Mouse (Mus musculus) macrophage (primary cell): ENCODE data around the gene Frat1. TPM values are rescaled to one million over a fixed set of nuclear protein-coding genes. Genes with fewer than 3 reads are reported as not detected.
A peak's percentile ranks its signal among the peaks of the same experiment; 100 is the strongest.

ENCODE experiments used
- H3K27ac ChIP-seq: fragments of 350-480 bp; formaldehyde crosslinking; 2 replicates; pipeline ENCODE4 v1.9.0; 2021
- H3K36me3 ChIP-seq: fragments of 350-480 bp; formaldehyde crosslinking; 2 replicates; pipeline ENCODE4 v1.9.0; 2021; ENCODE audit errors: inconsistent target
- H3K4me3 ChIP-seq: fragments of 350-480 bp; formaldehyde crosslinking; 2 replicates; pipeline ENCODE4 v1.9.0; 2021; ENCODE audit errors: inconsistent target
- H3K79me2 ChIP-seq: fragments of 350-480 bp; formaldehyde crosslinking; 2 replicates; pipeline ENCODE4 v1.9.0; 2021; ENCODE audit errors: inconsistent target
- WGBS: methylation state at CpG from one replicate; pipeline ENCODE4 v1.1.7; 2026; ENCODE audit warnings: inconsistent platforms; ENCODE audit not compliant: missing documents; 5-methylcytosine and 5-hydroxymethylcytosine counted together
- polyA plus RNA-seq: library from polyadenylated mRNA; stranded (reverse); fragments of 250-400 nt; gene quantifications from 3 replicates; pipeline ENCODE4 v1.2.4, GENCODE M21; 2018; ENCODE audit warnings: inconsistent platforms
- total RNA-seq, 78 experiments: library from RNA; depleted of rRNA; stranded (reverse); fragments of 250-400 nt; gene quantifications; 1 replicate in 9 of 78; 2 replicates in 24 of 78; 3 replicates in 43 of 78; 4 replicates in 2 of 78; pipeline ENCODE4 v1.2.4; 2018; ENCODE audit warnings: inconsistent platforms in 56 of 78

The Frat1 gene
- 1 to 10 TPM in 5 of 26 experiments, under 1 TPM in 9, not detected in 12; 0.31 to 6.3 (median 0.81) TPM for total RNA-seq (2018; cell fraction: chromatin; rRNA removed)
- total RNA-seq (2018; cell fraction: cytosol; rRNA removed): 1 to 10 TPM in 12 of 26 experiments, under 1 TPM in 14; 0.10 to 5.8 (median 0.95) TPM
- total RNA-seq (2018; cell fraction: nucleus; rRNA removed): 1 to 10 TPM in 7 of 26 experiments, under 1 TPM in 12, not detected in 7; 0.28 to 7.8 (median 0.94) TPM
- polyA plus RNA-seq: 0.36 to 3.2 TPM (median 1.3 TPM) in 3 replicates

- H3K36me3 ChIP-seq: no peaks in the 10 kb centered on the region
- peak within 1 kb of the TSS; percentile 75 for H3K27ac ChIP-seq
- WGBS: 2% methylated on average over 26 of the region's 39 CpGs
- H3K79me2 ChIP-seq: no peaks in the 10 kb centered on the region
- H3K4me3 ChIP-seq: peak within 1 kb of the TSS; percentile 27; the same call in 1 of the 2 replicates
Measured at GRCm38 (mm10) chr19:41829381-41830105, at the start of gene Frat1. Frat1 (plus strand) TSS chr19:41829970.

GRCm38 (mm10) chr19:41786896-41787295 is 42.9 kb upstream of the Frat1 start:
- H3K79me2 ChIP-seq: peaks cover 9% of the 10 kb centered on the region; the same call in 1 of the 2 replicates
- WGBS: 91% methylated on average over 1 of the region's 1 CpGs
- no peak overlapping the region for H3K27ac ChIP-seq
- H3K4me3 ChIP-seq: no peak overlapping the region
- no peaks in the 10 kb centered on the region for H3K36me3 ChIP-seq

DNA sequence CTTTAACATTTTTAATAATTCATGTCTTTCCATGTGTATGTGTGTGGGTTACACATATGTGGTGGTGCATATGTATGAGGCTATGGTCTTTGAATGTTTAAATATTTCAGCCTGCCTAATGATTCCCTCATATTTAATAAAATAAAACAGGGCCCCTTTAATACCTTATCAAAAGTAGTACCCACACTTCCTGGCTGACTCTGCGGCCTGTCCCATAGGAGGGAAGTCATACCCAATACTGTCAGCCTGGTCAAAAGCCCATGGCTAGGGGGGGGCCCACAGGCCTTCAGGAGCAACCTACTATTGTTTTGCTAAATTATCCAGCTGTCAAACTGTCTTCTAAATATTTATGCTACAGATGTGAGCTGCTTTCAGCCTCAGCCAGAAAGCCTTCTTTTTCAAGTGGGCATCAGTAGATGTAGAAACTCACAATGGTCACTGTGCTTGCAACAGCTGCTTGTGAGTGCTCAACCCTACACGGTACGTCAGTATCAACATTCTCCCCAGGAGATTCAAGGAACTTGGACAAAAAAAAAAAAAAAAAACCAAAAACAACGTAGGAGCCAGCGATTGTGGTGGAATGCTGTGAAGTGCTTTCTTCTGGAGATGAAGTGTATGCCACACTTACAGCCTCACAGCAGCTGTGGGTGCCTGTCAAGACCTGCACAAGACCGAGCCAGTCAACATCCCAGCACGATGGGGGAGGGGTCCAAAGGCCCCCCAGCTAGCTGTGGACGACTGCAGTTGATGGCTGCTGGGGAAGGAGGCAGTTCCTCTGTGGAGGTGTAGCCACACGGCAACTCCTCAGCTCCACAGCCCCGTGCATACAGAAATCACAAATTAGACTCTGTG is 40.4 kb upstream of the Frat1 start:
- H3K27ac ChIP-seq: no peak overlapping the region
- no peak overlapping the region for H3K4me3 ChIP-seq
- 83% methylated on average over 10 of the region's 10 CpGs for WGBS
- peaks cover 33% of the 10 kb centered on the region for H3K79me2 ChIP-seq
- H3K36me3 ChIP-seq: no peaks in the 10 kb centered on the region

GRCm38 (mm10) chr19:41791384-41791783 is 38.4 kb upstream of the Frat1 start:
- Histone ChIP-seq H3K36me3 (no peaks in the 10 kb centered on the region), H3K4me3 (no peak overlapping the region), H3K79me2 (peaks cover 51% of the 10 kb centered on the region), H3K27ac (no peak overlapping the region)
- 100% methylated on average over 2 of the region's 2 CpGs for WGBS

DNA sequence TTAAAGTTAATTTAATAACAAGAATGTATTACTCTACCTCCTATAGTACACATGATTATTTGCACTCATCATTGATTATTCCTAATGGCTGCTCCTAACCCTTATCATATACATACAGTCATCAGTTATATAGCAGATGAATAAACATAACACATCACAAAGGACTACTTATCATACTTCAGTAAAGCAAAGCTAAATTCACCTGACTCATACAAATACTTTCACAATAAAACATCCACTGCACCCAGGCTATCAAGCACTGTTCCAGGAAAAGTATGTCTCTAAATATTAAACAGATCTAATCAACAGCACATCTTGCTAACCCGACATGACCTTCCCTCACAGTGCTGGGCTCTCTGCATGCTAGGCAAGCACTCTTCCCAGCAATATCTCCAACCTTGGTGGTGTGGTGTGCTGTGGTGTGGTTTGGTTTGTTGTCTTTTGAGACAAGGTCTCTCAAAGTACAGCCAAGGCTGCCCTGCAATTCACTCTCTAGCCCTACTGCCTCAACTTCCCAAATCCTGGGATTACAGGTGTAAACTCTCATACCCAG is 36.8 kb upstream of the Frat1 start:
- Histone ChIP-seq H3K4me3 (no peak overlapping the region), H3K27ac (no peak overlapping the region), H3K36me3 (no peaks in the 10 kb centered on the region), H3K79me2 (peaks cover 54% of the 10 kb centered on the region)
- WGBS: 93% methylated on average over 1 of the region's 1 CpGs

- H3K36me3 ChIP-seq: no peaks in the 10 kb centered on the region
- peaks cover 64% of the 10 kb centered on the region for H3K79me2 ChIP-seq
- H3K27ac ChIP-seq: peak overlapping the region; percentile 17; the same call in 1 of the 2 replicates
- H3K4me3 ChIP-seq: no peak overlapping the region
Measured at GRCm38 (mm10) chr19:41794017-41794416, 35.8 kb upstream of the Frat1 start.

GRCm38 (mm10) chr19:41794901-41795300 is 34.9 kb upstream of the Frat1 start:
- Histone ChIP-seq H3K27ac (no peak overlapping the region), H3K79me2 (peaks cover 73% of the 10 kb centered on the region), H3K36me3 (no peaks in the 10 kb centered on the region), H3K4me3 (no peak overlapping the region)
- WGBS: 94% methylated on average over 6 of the region's 6 CpGs

GRCm38 (mm10) chr19:41796148-41796760 is 33.5 kb upstream of the Frat1 start:
- H3K27ac ChIP-seq: peak overlapping the region; percentile 88
- H3K4me3 ChIP-seq: no peak overlapping the region
- 2% methylated on average over 3 of the region's 3 CpGs for WGBS
- H3K79me2 ChIP-seq: peaks cover 84% of the 10 kb centered on the region
- no peaks in the 10 kb centered on the region for H3K36me3 ChIP-seq

DNA sequence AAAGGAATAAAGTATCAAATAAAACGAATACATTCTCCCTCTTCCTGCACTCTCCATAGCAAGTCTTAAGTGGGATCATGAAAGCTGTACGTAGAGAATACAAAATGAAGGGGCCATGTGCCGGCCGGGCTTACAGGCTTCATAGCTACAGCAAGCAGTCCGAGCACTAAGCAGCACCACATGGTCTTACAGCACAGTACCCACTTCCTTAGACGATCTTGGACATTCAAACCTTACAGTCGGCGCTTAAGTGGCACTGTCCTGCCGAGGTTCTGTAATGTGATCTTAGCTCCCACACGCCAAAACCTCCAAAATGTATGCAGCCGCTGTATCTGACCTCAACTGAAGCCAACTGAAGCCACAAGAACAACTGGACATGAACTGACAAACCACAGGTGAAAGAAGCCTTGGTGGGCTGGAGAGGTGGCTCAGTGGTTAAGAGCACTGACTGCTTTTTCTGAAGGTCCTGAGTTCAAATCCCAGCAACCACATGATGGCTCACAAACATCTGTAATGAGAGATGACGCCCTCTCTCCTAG is 32.9 kb upstream of the Frat1 start:
- H3K27ac ChIP-seq: peak overlapping the region; percentile 88
- WGBS: 13% methylated on average over 12 of the region's 12 CpGs

GRCm38 (mm10) chr19:41797536-41797935 is 32.2 kb upstream of the Frat1 start:
- H3K27ac ChIP-seq: peak overlapping the region; percentile 88
- peaks cover 71% of the 10 kb centered on the region for H3K79me2 ChIP-seq
- no peaks in the 10 kb centered on the region for H3K36me3 ChIP-seq
- H3K4me3 ChIP-seq: no peak overlapping the region
- WGBS: 31% methylated on average over 6 of the region's 6 CpGs

More for the DNA sequence above, 32.9 kb upstream of the Frat1 start:
- Histone ChIP-seq H3K79me2 (peaks cover 78% of the 10 kb centered on the region), H3K36me3 (no peaks in the 10 kb centered on the region), H3K4me3 (no peak overlapping the region)

- peaks cover 42% of the 10 kb centered on the region for H3K79me2 ChIP-seq
- H3K27ac ChIP-seq: peak overlapping the region; percentile 69; the same call in 1 of the 2 replicates
- peak overlapping the region; percentile 68 for H3K4me3 ChIP-seq
- no peaks in the 10 kb centered on the region for H3K36me3 ChIP-seq
- WGBS: 72% methylated on average over 6 of the region's 6 CpGs
Measured at GRCm38 (mm10) chr19:41800451-41800850, 29.3 kb upstream of the Frat1 start.

DNA sequence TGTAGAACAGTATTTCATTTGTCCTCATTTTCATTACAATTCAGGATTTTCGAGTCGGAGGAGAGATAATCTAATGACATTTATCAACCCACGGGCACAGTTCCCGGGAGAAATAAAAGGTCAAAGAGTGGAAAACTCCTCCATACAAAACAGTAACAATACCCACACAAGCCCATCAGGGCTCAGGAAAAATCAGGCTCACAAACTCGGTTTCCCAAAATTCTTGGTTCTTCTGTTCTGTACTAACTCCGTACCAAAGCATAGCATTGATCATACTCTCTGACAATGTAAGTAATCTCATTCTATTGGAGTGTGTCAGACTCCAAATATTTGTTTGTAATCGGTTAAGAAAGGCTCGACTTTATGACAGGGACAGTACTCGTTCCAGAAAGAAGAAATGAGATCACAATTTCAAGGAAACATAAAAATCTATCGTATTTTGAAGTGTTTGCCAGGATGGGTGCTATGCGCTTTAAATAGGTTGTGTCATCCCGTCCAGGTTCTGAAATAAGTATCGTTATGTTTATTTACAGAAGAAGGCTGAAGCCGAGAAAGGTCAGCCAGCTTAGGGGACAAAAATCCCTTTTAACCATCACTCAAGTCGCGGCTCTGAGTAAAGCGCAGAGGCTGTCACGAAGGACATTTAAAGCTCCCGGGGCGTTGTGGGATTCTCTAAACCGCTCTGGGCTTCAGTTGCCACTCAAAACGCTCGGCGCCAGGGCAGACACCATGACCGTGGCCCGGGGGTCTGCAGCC is 28.6 kb upstream of the Frat1 start:
- peak overlapping the region; percentile 69 for H3K27ac ChIP-seq
- H3K79me2 ChIP-seq: peaks cover 35% of the 10 kb centered on the region
- 7% methylated on average over 26 of the region's 26 CpGs for WGBS
- H3K4me3 ChIP-seq: peak overlapping the region; percentile 68
- no peaks in the 10 kb centered on the region for H3K36me3 ChIP-seq

GRCm38 (mm10) chr19:41801742-41802369 is 27.9 kb upstream of the Frat1 start, which contains the start of gene Arhgap19:
Arhgap19 (minus strand) TSS chr19:41802047.
- under 1% methylated on average over 47 of the region's 48 CpGs for WGBS
- Histone ChIP-seq H3K36me3 (no peaks in the 10 kb centered on the region), H3K27ac (peak within 1 kb of the TSS; percentile 69), H3K4me3 (peak within 1 kb of the TSS; percentile 68), H3K79me2 (peaks cover 35% of the 10 kb centered on the region)
